Comparison of ENCODE assay signal across 10 mouse cellular contexts in the genomic region with DNA sequence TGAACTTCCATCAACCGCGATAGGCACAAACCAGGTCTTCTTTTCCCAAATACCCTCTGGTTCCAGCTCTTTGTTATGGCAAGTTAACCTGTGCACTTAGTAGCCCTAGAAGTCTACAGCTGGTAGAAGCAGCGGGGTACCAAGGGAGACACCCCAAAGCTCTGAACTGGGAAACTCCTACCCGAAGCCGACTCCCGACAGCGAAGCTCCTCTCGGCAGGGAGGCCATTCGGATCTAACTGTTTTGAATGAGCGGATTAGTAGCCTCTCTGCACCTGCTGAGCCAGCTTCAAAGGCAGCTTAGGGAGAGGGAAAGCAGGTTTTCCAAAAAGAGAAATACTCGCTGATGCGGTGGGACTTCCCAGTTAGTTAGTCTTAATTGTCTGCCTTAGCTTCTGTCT.
DNase-seq lines count a peak whose midpoint lies in the region; ATAC-seq lines count a peak whose summit lies in the region.
"Had no signal": no experiment of that assay in that cellular context is flagged by ENCODE, and none has a peak within 500 bp of the region (broad histone marks: within the 10 kb centered on the region; RNA-seq: fewer than 3 reads in every experiment).

No protein-coding gene starts in this region.

- no peaks in the 10 kb centered on the region for H3K9me3 ChIP-seq in embryonic facial prominence, embryonic 11.5 days (replicated peaks; ENCODE audit: control insufficient read depth, low read length)
- H3K9me3 ChIP-seq in hindbrain, embryonic 16.5 days (ENCODE audit: control insufficient read depth, low read length) = no peaks in the 10 kb centered on the region
- H3K9me3 ChIP-seq: embryonic facial prominence, embryonic 15.5 days had no signal

- DNase-seq in layer of hippocampus, postnatal 14 days (ENCODE audit: low spot score in 2 of 2) = peak; percentile 7
- DNase-seq in layer of hippocampus, adult 11-12 months (ENCODE audit: low spot score) = no peak
- DNase-seq in embryonic facial prominence, embryonic 11.5 days (ENCODE audit: low spot score) = peak; percentile 14
- DNase-seq in retina, postnatal 7 days (ENCODE audit: low read depth, low spot score) = peak; percentile 3
- DNase-seq in lung, postnatal 10 days = no peak
- no peak for DNase-seq in spleen, postnatal 10 days (ENCODE audit: low spot score in 2 of 2)
- DNase-seq in gastrocnemius, postnatal 25 days = no peak

- WGBS in embryonic facial prominence, embryonic 11.5 days = 3% methylated on average over 12 of the region's 12 CpGs
- 4% methylated on average over 12 of the region's 12 CpGs for WGBS in hindbrain, embryonic 16.5 days

- no peaks in the 10 kb centered on the region for H3K27me3 ChIP-seq in embryonic facial prominence, embryonic 11.5 days (ENCODE audit: control insufficient read depth, insufficient read depth, low read length)
- no peaks in the 10 kb centered on the region for H3K27me3 ChIP-seq in hindbrain, embryonic 16.5 days (replicated peaks; ENCODE audit: control insufficient read depth, insufficient read depth, low read length)

- ATAC-seq in embryonic facial prominence, embryonic 11.5 days (replicated peaks; ENCODE audit: insufficient number of reproducible peaks, low FRiP score, low TSS enrichment, low read depth) = no peak
- ATAC-seq in hindbrain, embryonic 16.5 days = 0 out of 2 replicates have a peak, but pooled peaks have one; percentile 17

- no peak overlapping the region for H3K9ac ChIP-seq in embryonic facial prominence, embryonic 11.5 days (replicated peaks; ENCODE audit: low read length)
- no peak overlapping the region for H3K9ac ChIP-seq in hindbrain, embryonic 16.5 days (ENCODE audit: low read depth, low read length)
- H3K9ac ChIP-seq: embryonic facial prominence, embryonic 15.5 days had no signal

- H3K36me3 ChIP-seq in embryonic facial prominence, embryonic 11.5 days (replicated peaks; ENCODE audit: control insufficient read depth, insufficient read depth, low read depth, low read length) = no peaks in the 10 kb centered on the region
- no peaks in the 10 kb centered on the region for H3K36me3 ChIP-seq in hindbrain, embryonic 16.5 days (ENCODE audit: control insufficient read depth, insufficient read depth, low read length)
- H3K36me3 ChIP-seq: embryonic facial prominence, embryonic 15.5 days had no signal

- no peaks in the 10 kb centered on the region for H3K4me1 ChIP-seq in embryonic facial prominence, embryonic 11.5 days (ENCODE audit: control insufficient read depth, insufficient read depth, low read length)
- H3K4me1 ChIP-seq in hindbrain, embryonic 16.5 days (ENCODE audit: control insufficient read depth, insufficient read depth, low read depth, low read length) = no peaks in the 10 kb centered on the region
- H3K4me1 ChIP-seq: embryonic facial prominence, embryonic 15.5 days had no signal

- H3K4me2 ChIP-seq in embryonic facial prominence, embryonic 11.5 days (ENCODE audit: low read depth, low read length) = no peak overlapping the region
- H3K4me2 ChIP-seq in hindbrain, embryonic 16.5 days (ENCODE audit: low read length) = peak overlapping the region; percentile 53
- H3K4me2 ChIP-seq: embryonic facial prominence, embryonic 15.5 days had no signal

- H3K4me3 ChIP-seq in embryonic facial prominence, embryonic 11.5 days (ENCODE audit: low read depth, low read length) = no peak overlapping the region
- peak overlapping the region; percentile 26 for H3K4me3 ChIP-seq in hindbrain, embryonic 16.5 days (ENCODE audit: low read length)
- H3K4me3 ChIP-seq: embryonic facial prominence, embryonic 15.5 days had no signal

- no peak overlapping the region for H3K27ac ChIP-seq in embryonic facial prominence, embryonic 11.5 days (replicated peaks; ENCODE audit: low read depth, low read length)
- H3K27ac ChIP-seq in hindbrain, embryonic 16.5 days (ENCODE audit: low read depth, low read length) = no peak overlapping the region
- H3K27ac ChIP-seq: embryonic facial prominence, embryonic 15.5 days; macrophage had no signal

Comparison
In these comparisons a context has a peak if more than half of its experiments do, and no peak if none do; other contexts are left out.
1. DNase-seq: peak in layer of hippocampus, postnatal 14 days (2 of 2), embryonic facial prominence, embryonic 11.5 days (single experiment) and retina, postnatal 7 days (single experiment); none in layer of hippocampus, adult 11-12 months (single experiment), lung, postnatal 10 days (single experiment), spleen, postnatal 10 days (0 of 2) and gastrocnemius, postnatal 25 days (single experiment).